Mouse (Mus musculus): ENCODE data around the gene Acvrl1. TPM values are rescaled to one million over a fixed set of nuclear protein-coding genes. Genes with fewer than 3 reads are reported as not detected.

Acvrl1 gene
- polyA plus RNA-seq, 1 experiment from 2014 or later = 2.0 TPM

- Histone ChIP-seq H3K36me3 (ENCODE audit: control insufficient read depth, insufficient read depth, low read length) (no peaks in the 10 kb centered on the region), H3K4me1 (ENCODE audit: control insufficient read depth, insufficient read depth, low read length) (peaks cover 29% of the 10 kb centered on the region), H3K9ac (ENCODE audit: low read depth, low read length) (no peak overlapping the region), H3K9me3 (replicated peaks; ENCODE audit: control insufficient read depth, low read length) (no peaks in the 10 kb centered on the region), H3K4me3 (ENCODE audit: low read depth, low read length) (no peak overlapping the region), H3K27ac (ENCODE audit: low read depth, low read length) (no peak overlapping the region), H3K4me2 (no peak overlapping the region), H3K27me3 (ENCODE audit: control insufficient read depth, insufficient read depth, low read length) (no peaks in the 10 kb centered on the region)
- WGBS (ENCODE audit: insufficient replicate concordance) = 65% methylated on average over 5 of the region's 5 CpGs
- no peak for ATAC-seq (replicated peaks; ENCODE audit: insufficient number of reproducible peaks, low FRiP score, low TSS enrichment)
Observed at GRCm38 (mm10) chr15:101182676-101183075, 54.4 kb downstream of the Acvrl1 start.

GRCm38 (mm10) chr15:101184300-101184699, 56.0 kb downstream of the Acvrl1 start:
- Histone ChIP-seq H3K4me2 (no peak overlapping the region), H3K4me1 (ENCODE audit: control insufficient read depth, insufficient read depth, low read length) (peaks cover 26% of the 10 kb centered on the region), H3K4me3 (ENCODE audit: low read depth, low read length) (no peak overlapping the region), H3K9ac (ENCODE audit: low read depth, low read length) (no peak overlapping the region), H3K27me3 (ENCODE audit: control insufficient read depth, insufficient read depth, low read length) (no peaks in the 10 kb centered on the region), H3K27ac (ENCODE audit: low read depth, low read length) (no peak overlapping the region), H3K36me3 (ENCODE audit: control insufficient read depth, insufficient read depth, low read length) (no peaks in the 10 kb centered on the region), H3K9me3 (replicated peaks; ENCODE audit: control insufficient read depth, low read length) (no peaks in the 10 kb centered on the region)
- WGBS (ENCODE audit: insufficient replicate concordance) = 96% methylated on average over 8 of the region's 8 CpGs
- ATAC-seq (replicated peaks; ENCODE audit: insufficient number of reproducible peaks, low FRiP score, low TSS enrichment) = no peak

- no peak for ATAC-seq (replicated peaks; ENCODE audit: insufficient number of reproducible peaks, low FRiP score, low TSS enrichment)
- WGBS (ENCODE audit: insufficient replicate concordance) = 93% methylated on average over 3 of the region's 3 CpGs
Observed at GRCm38 (mm10) chr15:101185549-101185948, 57.2 kb downstream of the Acvrl1 start.

GRCm38 (mm10) chr15:101187907-101188306, 59.6 kb downstream of the Acvrl1 start:
- Histone ChIP-seq H3K4me2 (no peak overlapping the region), H3K9me3 (replicated peaks; ENCODE audit: control insufficient read depth, low read length) (no peaks in the 10 kb centered on the region), H3K4me3 (ENCODE audit: low read depth, low read length) (no peak overlapping the region), H3K27me3 (ENCODE audit: control insufficient read depth, insufficient read depth, low read length) (no peaks in the 10 kb centered on the region), H3K4me1 (ENCODE audit: control insufficient read depth, insufficient read depth, low read length) (peaks cover 36% of the 10 kb centered on the region), H3K36me3 (ENCODE audit: control insufficient read depth, insufficient read depth, low read length) (no peaks in the 10 kb centered on the region), H3K9ac (ENCODE audit: low read depth, low read length) (no peak overlapping the region), H3K27ac (ENCODE audit: low read depth, low read length) (no peak overlapping the region)
- whole genome bisulfite sequencing (ENCODE audit: insufficient replicate concordance) = 79% methylated on average over 5 of the region's 5 CpGs
- ATAC-seq (replicated peaks; ENCODE audit: insufficient number of reproducible peaks, low FRiP score, low TSS enrichment) = no peak

More at GRCm38 (mm10) chr15:101185549-101185948, 57.2 kb downstream of the Acvrl1 start:
- H3K4me3 ChIP-seq (ENCODE audit: low read depth, low read length) = no peak overlapping the region
- H3K36me3 ChIP-seq (ENCODE audit: control insufficient read depth, insufficient read depth, low read length) = no peaks in the 10 kb centered on the region
- H3K9me3 ChIP-seq (replicated peaks; ENCODE audit: control insufficient read depth, low read length) = no peaks in the 10 kb centered on the region
- H3K27ac ChIP-seq (ENCODE audit: low read depth, low read length) = no peak overlapping the region
- peaks cover 25% of the 10 kb centered on the region for H3K4me1 ChIP-seq (ENCODE audit: control insufficient read depth, insufficient read depth, low read length)
- H3K27me3 ChIP-seq (ENCODE audit: control insufficient read depth, insufficient read depth, low read length) = no peaks in the 10 kb centered on the region
- H3K4me2 ChIP-seq = no peak overlapping the region
- no peak overlapping the region for H3K9ac ChIP-seq (ENCODE audit: low read depth, low read length)

- Histone ChIP-seq H3K9me3 (replicated peaks; ENCODE audit: control insufficient read depth, low read length) (no peaks in the 10 kb centered on the region), H3K4me2 (no peak overlapping the region), H3K9ac (ENCODE audit: low read depth, low read length) (no peak overlapping the region), H3K27ac (ENCODE audit: low read depth, low read length) (no peak overlapping the region), H3K4me1 (ENCODE audit: control insufficient read depth, insufficient read depth, low read length) (peaks cover 49% of the 10 kb centered on the region), H3K27me3 (ENCODE audit: control insufficient read depth, insufficient read depth, low read length) (no peaks in the 10 kb centered on the region), H3K4me3 (ENCODE audit: low read depth, low read length) (no peak overlapping the region), H3K36me3 (ENCODE audit: control insufficient read depth, insufficient read depth, low read length) (peaks cover 8% of the 10 kb centered on the region)
- no peak for ATAC-seq (replicated peaks; ENCODE audit: insufficient number of reproducible peaks, low FRiP score, low TSS enrichment)
- WGBS (ENCODE audit: insufficient replicate concordance) = 74% methylated on average over 10 of the region's 10 CpGs
Observed at GRCm38 (mm10) chr15:101189981-101190761, 61.8 kb downstream of the Acvrl1 start.

- no peak overlapping the region for H3K27ac ChIP-seq (ENCODE audit: low read depth, low read length)
- H3K9me3 ChIP-seq (replicated peaks; ENCODE audit: control insufficient read depth, low read length) = no peaks in the 10 kb centered on the region
- no peak overlapping the region for H3K9ac ChIP-seq (ENCODE audit: low read depth, low read length)
- WGBS (ENCODE audit: insufficient replicate concordance) = 53% methylated on average over 5 of the region's 5 CpGs
- H3K4me2 ChIP-seq = no peak overlapping the region
- H3K4me1 ChIP-seq (ENCODE audit: control insufficient read depth, insufficient read depth, low read length) = peaks cover 49% of the 10 kb centered on the region
- no peaks in the 10 kb centered on the region for H3K27me3 ChIP-seq (ENCODE audit: control insufficient read depth, insufficient read depth, low read length)
- peaks cover 11% of the 10 kb centered on the region for H3K36me3 ChIP-seq (ENCODE audit: control insufficient read depth, insufficient read depth, low read length)
- no peak for ATAC-seq (replicated peaks; ENCODE audit: insufficient number of reproducible peaks, low FRiP score, low TSS enrichment)
- H3K4me3 ChIP-seq (ENCODE audit: low read depth, low read length) = no peak overlapping the region
Observed at GRCm38 (mm10) chr15:101190762-101191150, 62.4 kb downstream of the Acvrl1 start.

GRCm38 (mm10) chr15:101191459-101192259, 63.3 kb downstream of the Acvrl1 start:
- Histone ChIP-seq H3K4me3 (ENCODE audit: low read depth, low read length) (no peak overlapping the region), H3K9ac (ENCODE audit: low read depth, low read length) (no peak overlapping the region), H3K9me3 (replicated peaks; ENCODE audit: control insufficient read depth, low read length) (no peaks in the 10 kb centered on the region), H3K36me3 (ENCODE audit: control insufficient read depth, insufficient read depth, low read length) (peaks cover 19% of the 10 kb centered on the region), H3K27me3 (ENCODE audit: control insufficient read depth, insufficient read depth, low read length) (no peaks in the 10 kb centered on the region), H3K4me2 (0 out of 2 replicates have a peak overlapping the region, but pooled peaks have one; percentile 0), H3K27ac (ENCODE audit: low read depth, low read length) (peak overlapping the region; percentile 58), H3K4me1 (ENCODE audit: control insufficient read depth, insufficient read depth, low read length) (peaks cover 49% of the 10 kb centered on the region)
- ATAC-seq (replicated peaks; ENCODE audit: insufficient number of reproducible peaks, low FRiP score, low TSS enrichment) = no peak
- 18% methylated on average over 13 of the region's 13 CpGs for WGBS (ENCODE audit: insufficient replicate concordance)

- Histone ChIP-seq H3K4me1 (ENCODE audit: control insufficient read depth, insufficient read depth, low read length) (peaks cover 49% of the 10 kb centered on the region), H3K36me3 (ENCODE audit: control insufficient read depth, insufficient read depth, low read length) (peaks cover 19% of the 10 kb centered on the region), H3K9me3 (replicated peaks; ENCODE audit: control insufficient read depth, low read length) (no peaks in the 10 kb centered on the region), H3K27me3 (ENCODE audit: control insufficient read depth, insufficient read depth, low read length) (no peaks in the 10 kb centered on the region), H3K4me2 (peak overlapping the region; percentile 6; the same call in 1 of the 2 replicates), H3K9ac (ENCODE audit: low read depth, low read length) (0 out of 2 replicates have a peak overlapping the region, but pooled peaks have one; percentile 28), H3K4me3 (ENCODE audit: low read depth, low read length) (no peak overlapping the region), H3K27ac (ENCODE audit: low read depth, low read length) (peak overlapping the region; percentile 58)
- WGBS (ENCODE audit: insufficient replicate concordance) = 35% methylated on average over 7 of the region's 7 CpGs
- no peak for ATAC-seq (replicated peaks; ENCODE audit: insufficient number of reproducible peaks, low FRiP score, low TSS enrichment)
Observed at GRCm38 (mm10) chr15:101192260-101192640, 63.9 kb downstream of the Acvrl1 start.

Data from heart, embryonic 11.5 days (tissue).